Mouse (Mus musculus): ENCODE measurements around the gene Fam173a.
"Not testable (repeated sequence)": the region's sequence is repeated elsewhere in the genome, so short reads cannot be mapped to it uniquely, and the experiment has no call there.

Fam173a gene

GRCm38 (mm10) chr17:25760148-25760547, 32.6 kb downstream of the Fam173a start:
- DNase-seq (ENCODE audit: low spot score), result no peak

GRCm38 (mm10) chr17:25757691-25758090, 35.0 kb downstream of the Fam173a start:
- no peak for DNase-seq (ENCODE audit: low spot score)

- DNase-seq (ENCODE audit: low spot score), result peak; percentile 27
These were observed 36.1 kb downstream of the Fam173a start for GRCm38 (mm10) chr17:25756378-25757242.

- DNase-seq (ENCODE audit: low spot score), result peak; percentile 40
These were observed 36.9 kb downstream of the Fam173a start for GRCm38 (mm10) chr17:25755627-25756377.

- DNase-seq (ENCODE audit: low spot score), result no peak
These were observed 37.6 kb downstream of the Fam173a start for GRCm38 (mm10) chr17:25755086-25755485.

GRCm38 (mm10) chr17:25754241-25754640, 38.5 kb downstream of the Fam173a start, which contains the start of gene Msln:
Msln (minus strand) TSS chr17:25754378.
- DNase-seq (ENCODE audit: low spot score), result no peak

GRCm38 (mm10) chr17:25751446-25751845, 41.3 kb downstream of the Fam173a start:
- peak; percentile 66 for DNase-seq (ENCODE audit: low spot score)

- DNase-seq (ENCODE audit: low spot score), result no peak
These were observed 43.4 kb downstream of the Fam173a start for GRCm38 (mm10) chr17:25749314-25749713.

GRCm38 (mm10) chr17:25748238-25748637, 44.5 kb downstream of the Fam173a start:
- DNase-seq (ENCODE audit: low spot score), result no peak

GRCm38 (mm10) chr17:25744311-25744710, 48.4 kb downstream of the Fam173a start:
- no peak for DNase-seq (ENCODE audit: low spot score)

GRCm38 (mm10) chr17:25743831-25744230, 48.9 kb downstream of the Fam173a start:
- DNase-seq (ENCODE audit: low spot score), result no peak

GRCm38 (mm10) chr17:25741471-25741870, 51.2 kb downstream of the Fam173a start:
- DNase-seq (ENCODE audit: low spot score), result not testable (repeated sequence)

All from adipocyte (in vitro differentiated cells).